Mouse (Mus musculus) stomach, embryonic 14.5 days (tissue): ENCODE data around the gene Phf21b. TPM values are rescaled to one million over a fixed set of nuclear protein-coding genes. Genes with fewer than 3 reads are reported as not detected.

Experiments used
- ATAC-seq: fragments of 200-750 bp; cut with Nextera tagmentation; 2 replicates; pipeline ENCODE4 v1.8.0; 2017; ENCODE audit warnings: low read depth, moderate TSS enrichment; ENCODE audit not compliant: insufficient number of reproducible peaks, insufficient read depth, low FRiP score
- H3K27ac ChIP-seq: fragments of 300-500 bp; sonication (generic); 2 replicates; pipeline ENCODE4 v1.5.1; 2014; ENCODE audit warnings: mild to moderate bottlenecking, low read length, moderate library complexity, mixed read lengths
- H3K27me3 ChIP-seq: fragments of 300-500 bp; sonication (generic); 2 replicates; pipeline ENCODE4 v1.6.1; 2014; ENCODE audit warnings: low read length, control low read depth, mixed read lengths; ENCODE audit not compliant: control insufficient read depth, insufficient read depth
- H3K36me3 ChIP-seq: fragments of 300-500 bp; sonication (generic); 2 replicates; pipeline ENCODE4 v1.6.1; 2014; ENCODE audit warnings: mild to moderate bottlenecking, control low read depth, low read length, moderate library complexity, mixed read lengths; ENCODE audit not compliant: control insufficient read depth, insufficient read depth
- H3K4me1 ChIP-seq: fragments of 300-500 bp; sonication (generic); 2 replicates; pipeline ENCODE4 v1.6.1; 2014; ENCODE audit warnings: low read length, control low read depth, mixed read lengths; ENCODE audit not compliant: control insufficient read depth, insufficient read depth
- H3K4me2 ChIP-seq: fragments of 300-500 bp; sonication (generic); replicated peaks from 2 replicates; pipeline ENCODE4 v1.6.1; 2014; ENCODE audit warnings: low read depth, low read length, control low read depth
- H3K4me3 ChIP-seq: fragments of 300-500 bp; sonication (generic); 2 replicates; pipeline ENCODE4 v1.5.1; 2014; ENCODE audit warnings: low read depth, low read length, control low read depth
- H3K9ac ChIP-seq: fragments of 300-500 bp; sonication (generic); replicated peaks from 2 replicates; pipeline ENCODE4 v1.6.1; 2014; ENCODE audit warnings: low read depth, mild to moderate bottlenecking, control low read depth, low read length, moderate library complexity, mixed read lengths
- H3K9me3 ChIP-seq: fragments of 300-500 bp; sonication (generic); 2 replicates; pipeline ENCODE4 v1.6.1; 2016; ENCODE audit warnings: low read depth, low read length, control low read depth; ENCODE audit not compliant: control insufficient read depth
- WGBS: fragments of 180-500 bp; shearing (Covaris S2); extraction: QIAGEN DNeasy Blood & Tissue Kit; methylation state at CpG from one replicate; pipeline ENCODE4 v1.1.7; 2014; 5-methylcytosine and 5-hydroxymethylcytosine counted together
- polyA plus RNA-seq: library from polyadenylated mRNA; unstranded; fragments of >200 nt; fragmentation: Nextera tagmentation; extraction: Ambion mirVana; gene quantifications from 2 replicates; pipeline ENCODE4 v1.2.1, GENCODE M21; 2014

Gene Phf21b
- polyA plus RNA-seq, 1 experiment from 2014 or later, result 2.8 TPM

GRCm38 (mm10) chr15:84853261-84854137 lies 2.4 kb downstream of the Phf21b start:
- Histone ChIP-seq H3K4me3 (peak overlapping the region; percentile 58), H3K36me3 (no peaks in the 10 kb centered on the region), H3K9me3 (no peaks in the 10 kb centered on the region), H3K4me2 (peak overlapping the region; percentile 99), H3K9ac (no peak overlapping the region; the same call in 1 of the 2 replicates), H3K27me3 (no peaks in the 10 kb centered on the region), H3K4me1 (peaks cover 24% of the 10 kb centered on the region), H3K27ac (no peak overlapping the region)
- 1% methylated on average over 81 of the region's 84 CpGs for WGBS
- ATAC-seq, result peak; percentile 53

- Histone ChIP-seq H3K27ac (no peak overlapping the region), H3K4me2 (peak overlapping the region; percentile 99), H3K9me3 (no peaks in the 10 kb centered on the region), H3K36me3 (no peaks in the 10 kb centered on the region), H3K4me1 (peaks cover 24% of the 10 kb centered on the region), H3K9ac (no peak overlapping the region), H3K27me3 (no peaks in the 10 kb centered on the region), H3K4me3 (peak overlapping the region; percentile 58)
- 20% methylated on average over 10 of the region's 10 CpGs for WGBS
- no peak for ATAC-seq
Observed at GRCm38 (mm10) chr15:84852457-84853070, 3.3 kb downstream of the Phf21b start.

GRCm38 (mm10) chr15:84850321-84850720 lies 5.5 kb downstream of the Phf21b start:
- Histone ChIP-seq H3K9ac (no peak overlapping the region), H3K4me3 (no peak overlapping the region), H3K4me1 (peaks cover 15% of the 10 kb centered on the region), H3K9me3 (no peaks in the 10 kb centered on the region), H3K4me2 (no peak overlapping the region), H3K27me3 (no peaks in the 10 kb centered on the region), H3K27ac (no peak overlapping the region), H3K36me3 (no peaks in the 10 kb centered on the region)
- ATAC-seq, result no peak
- WGBS, result 94% methylated on average over 1 of the region's 1 CpGs

GRCm38 (mm10) chr15:84846216-84846615 lies 9.6 kb downstream of the Phf21b start:
- H3K4me3 ChIP-seq, result no peak overlapping the region
- no peak overlapping the region for H3K27ac ChIP-seq
- no peak for ATAC-seq
- H3K4me1 ChIP-seq, result peaks cover 17% of the 10 kb centered on the region
- H3K9ac ChIP-seq, result no peak overlapping the region
- no peaks in the 10 kb centered on the region for H3K27me3 ChIP-seq
- H3K9me3 ChIP-seq, result no peaks in the 10 kb centered on the region
- no peaks in the 10 kb centered on the region for H3K36me3 ChIP-seq
- H3K4me2 ChIP-seq, result no peak overlapping the region
- 73% methylated on average over 3 of the region's 3 CpGs for WGBS

GRCm38 (mm10) chr15:84844831-84845230 lies 11.0 kb downstream of the Phf21b start:
- Histone ChIP-seq H3K9ac (no peak overlapping the region), H3K4me2 (no peak overlapping the region), H3K36me3 (no peaks in the 10 kb centered on the region), H3K9me3 (no peaks in the 10 kb centered on the region), H3K4me3 (no peak overlapping the region), H3K4me1 (peaks cover 17% of the 10 kb centered on the region), H3K27me3 (no peaks in the 10 kb centered on the region), H3K27ac (no peak overlapping the region)
- ATAC-seq, result no peak
- 72% methylated on average over 4 of the region's 4 CpGs for WGBS

- no peaks in the 10 kb centered on the region for H3K9me3 ChIP-seq
- no peaks in the 10 kb centered on the region for H3K36me3 ChIP-seq
- ATAC-seq, result no peak
- no peak overlapping the region for H3K27ac ChIP-seq
- no peak overlapping the region for H3K4me2 ChIP-seq
- H3K9ac ChIP-seq, result no peak overlapping the region
- H3K4me1 ChIP-seq, result peaks cover 17% of the 10 kb centered on the region
- no peaks in the 10 kb centered on the region for H3K27me3 ChIP-seq
- WGBS, result 57% methylated on average over 10 of the region's 10 CpGs
- no peak overlapping the region for H3K4me3 ChIP-seq
Observed at GRCm38 (mm10) chr15:84843034-84843433, 12.8 kb downstream of the Phf21b start.

- Histone ChIP-seq H3K4me1 (peaks cover 17% of the 10 kb centered on the region), H3K4me2 (no peak overlapping the region), H3K4me3 (no peak overlapping the region), H3K27me3 (no peaks in the 10 kb centered on the region), H3K9ac (no peak overlapping the region), H3K27ac (no peak overlapping the region), H3K9me3 (no peaks in the 10 kb centered on the region), H3K36me3 (no peaks in the 10 kb centered on the region)
- WGBS, result 14% methylated on average over 19 of the region's 19 CpGs
- peak; percentile 51; the same call in 1 of the 2 replicates for ATAC-seq
Observed at GRCm38 (mm10) chr15:84841925-84842821, 13.7 kb downstream of the Phf21b start.

GRCm38 (mm10) chr15:84840560-84840959 lies 15.3 kb downstream of the Phf21b start:
- Histone ChIP-seq H3K27me3 (no peaks in the 10 kb centered on the region), H3K4me1 (peaks cover 17% of the 10 kb centered on the region), H3K9me3 (no peaks in the 10 kb centered on the region), H3K4me2 (no peak overlapping the region), H3K9ac (no peak overlapping the region), H3K36me3 (no peaks in the 10 kb centered on the region), H3K4me3 (no peak overlapping the region), H3K27ac (no peak overlapping the region)
- ATAC-seq, result no peak
- WGBS, result 81% methylated on average over 3 of the region's 3 CpGs
